Mouse (Mus musculus): Measurements from ENCODE around the gene Yrdc. TPM values are rescaled to one million over a fixed set of nuclear protein-coding genes. Genes with fewer than 3 reads are reported as not detected.

Gene Yrdc
- polyA plus RNA-seq, 1 experiment: 25.5 TPM

DNA sequence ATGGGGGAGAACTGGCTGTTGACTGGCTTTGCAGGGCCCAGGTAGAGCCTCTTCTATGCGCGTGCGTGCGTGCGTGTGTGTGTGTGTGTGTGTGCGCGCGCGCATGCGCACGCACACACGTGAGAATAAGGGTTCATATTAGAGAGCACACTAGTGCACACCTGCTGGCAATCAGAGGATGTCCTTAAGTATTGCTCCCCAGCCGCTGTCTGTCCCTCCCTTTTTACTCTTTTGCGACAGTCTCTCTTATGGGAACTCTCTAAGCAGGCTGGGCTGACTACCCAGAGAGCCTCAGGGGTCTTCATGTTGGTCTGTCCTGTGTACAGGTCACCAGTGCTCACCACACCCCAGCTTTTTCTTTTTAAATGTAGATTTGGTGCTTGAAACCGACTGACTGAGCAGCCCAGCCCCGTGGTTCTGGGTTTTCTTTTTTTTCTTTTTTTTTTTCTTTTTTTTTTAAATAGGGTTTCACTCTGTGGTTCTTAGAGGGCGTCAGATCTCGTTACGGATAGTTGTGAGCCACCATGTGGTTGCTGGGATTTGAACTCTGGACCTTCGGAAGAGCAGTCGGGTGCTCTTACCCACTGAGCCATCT is 25.0 kb upstream of the Yrdc start:
- TF ChIP-seq CTCF (IDR thresholded peaks at IDR 0.05; ENCODE audit: extremely low read depth, insufficient read depth, insufficient read length, insufficient replicate concordance) (no peak), POLR2A (IDR thresholded peaks at IDR 0.05; ENCODE audit: low read depth, low read length) (no peak)

GRCm38 (mm10) chr4:124829671-124830070 is 20.8 kb upstream of the Yrdc start:
- Histone ChIP-seq H3K27ac (ENCODE audit: insufficient read depth, low read length) (no peak overlapping the region), H3K27me3 (ENCODE audit: control insufficient read depth, insufficient read depth, low read length) (no peaks in the 10 kb centered on the region), H3K4me1 (ENCODE audit: control insufficient read depth, insufficient read depth, insufficient read length) (no peaks in the 10 kb centered on the region), H3K36me3 (ENCODE audit: control insufficient read depth, insufficient read depth, low read length) (peaks cover 35% of the 10 kb centered on the region), H3K4me3 (ENCODE audit: extremely low read depth, insufficient read depth, insufficient read length) (no peak overlapping the region)
- TF ChIP-seq CTCF (IDR thresholded peaks at IDR 0.05; ENCODE audit: extremely low read depth, insufficient read depth, insufficient read length, insufficient replicate concordance) (no peak), POLR2A (IDR thresholded peaks at IDR 0.05; ENCODE audit: low read depth, low read length) (no peak)
- DNase-seq (ENCODE audit: low read depth in 1 of 2, low spot score in 2 of 2): no peak
- 85% methylated on average over 5 of the region's 5 CpGs for WGBS

More for the DNA sequence above, 25.0 kb upstream of the Yrdc start:
- H3K27me3 ChIP-seq (ENCODE audit: control insufficient read depth, insufficient read depth, low read length): no peaks in the 10 kb centered on the region
- no peaks in the 10 kb centered on the region for H3K4me1 ChIP-seq (ENCODE audit: control insufficient read depth, insufficient read depth, insufficient read length)
- H3K36me3 ChIP-seq (ENCODE audit: control insufficient read depth, insufficient read depth, low read length): peaks cover 31% of the 10 kb centered on the region
- no peak overlapping the region for H3K4me3 ChIP-seq (ENCODE audit: extremely low read depth, insufficient read depth, insufficient read length)
- H3K27ac ChIP-seq (ENCODE audit: insufficient read depth, low read length): no peak overlapping the region
- 97% methylated on average over 21 of the region's 21 CpGs for WGBS
- no peak for DNase-seq (ENCODE audit: low read depth in 1 of 2, low spot score in 2 of 2)

GRCm38 (mm10) chr4:124832796-124833195 is 17.7 kb upstream of the Yrdc start:
- Histone ChIP-seq H3K4me1 (ENCODE audit: control insufficient read depth, insufficient read depth, insufficient read length) (no peaks in the 10 kb centered on the region), H3K27ac (ENCODE audit: insufficient read depth, low read length) (no peak overlapping the region), H3K4me3 (ENCODE audit: extremely low read depth, insufficient read depth, insufficient read length) (no peak overlapping the region), H3K36me3 (ENCODE audit: control insufficient read depth, insufficient read depth, low read length) (peaks cover 23% of the 10 kb centered on the region), H3K27me3 (ENCODE audit: control insufficient read depth, insufficient read depth, low read length) (no peaks in the 10 kb centered on the region)
- WGBS: 97% methylated on average over 10 of the region's 10 CpGs
- no peak for TF ChIP-seq POLR2A (IDR thresholded peaks at IDR 0.05; ENCODE audit: low read depth, low read length)
- no peak for TF ChIP-seq CTCF (IDR thresholded peaks at IDR 0.05; ENCODE audit: extremely low read depth, insufficient read depth, insufficient read length, insufficient replicate concordance)
- DNase-seq (ENCODE audit: low read depth in 1 of 2, low spot score in 2 of 2): no peak

GRCm38 (mm10) chr4:124838035-124838700 is 12.3 kb upstream of the Yrdc start:
- Histone ChIP-seq H3K4me1 (ENCODE audit: control insufficient read depth, insufficient read depth, insufficient read length) (no peaks in the 10 kb centered on the region), H3K4me3 (ENCODE audit: extremely low read depth, insufficient read depth, insufficient read length) (no peak overlapping the region), H3K36me3 (ENCODE audit: control insufficient read depth, insufficient read depth, low read length) (peaks cover 16% of the 10 kb centered on the region), H3K27me3 (ENCODE audit: control insufficient read depth, insufficient read depth, low read length) (no peaks in the 10 kb centered on the region), H3K27ac (ENCODE audit: insufficient read depth, low read length) (no peak overlapping the region)
- 92% methylated on average over 14 of the region's 14 CpGs for WGBS
- DNase-seq (ENCODE audit: low read depth in 1 of 2, low spot score in 2 of 2): no peak
- no peak for TF ChIP-seq POLR2A (IDR thresholded peaks at IDR 0.05; ENCODE audit: low read depth, low read length)
- TF ChIP-seq CTCF (IDR thresholded peaks at IDR 0.05; ENCODE audit: extremely low read depth, insufficient read depth, insufficient read length, insufficient replicate concordance): no peak

- TF ChIP-seq CTCF (IDR thresholded peaks at IDR 0.05; ENCODE audit: extremely low read depth, insufficient read depth, insufficient read length, insufficient replicate concordance) (no peak), POLR2A (IDR thresholded peaks at IDR 0.05; ENCODE audit: low read depth, low read length) (no peak)
- Histone ChIP-seq H3K27me3 (ENCODE audit: control insufficient read depth, insufficient read depth, low read length) (no peaks in the 10 kb centered on the region), H3K36me3 (ENCODE audit: control insufficient read depth, insufficient read depth, low read length) (peaks cover 12% of the 10 kb centered on the region), H3K27ac (ENCODE audit: insufficient read depth, low read length) (no peak overlapping the region), H3K4me3 (ENCODE audit: extremely low read depth, insufficient read depth, insufficient read length) (no peak overlapping the region), H3K4me1 (ENCODE audit: control insufficient read depth, insufficient read depth, insufficient read length) (no peaks in the 10 kb centered on the region)
- 100% methylated on average over 1 of the region's 1 CpGs for WGBS
- DNase-seq (ENCODE audit: low read depth in 1 of 2, low spot score in 2 of 2): no peak
Observed at GRCm38 (mm10) chr4:124840998-124841397, 9.5 kb upstream of the Yrdc start.

GRCm38 (mm10) chr4:124843493-124843892 is 7.0 kb upstream of the Yrdc start:
- Histone ChIP-seq H3K4me3 (ENCODE audit: extremely low read depth, insufficient read depth, insufficient read length) (no peak overlapping the region), H3K36me3 (ENCODE audit: control insufficient read depth, insufficient read depth, low read length) (peaks cover 9% of the 10 kb centered on the region), H3K27ac (ENCODE audit: insufficient read depth, low read length) (no peak overlapping the region), H3K27me3 (ENCODE audit: control insufficient read depth, insufficient read depth, low read length) (no peaks in the 10 kb centered on the region), H3K4me1 (ENCODE audit: control insufficient read depth, insufficient read depth, insufficient read length) (no peaks in the 10 kb centered on the region)
- peak; percentile 70; the same call in 1 of the 2 replicates for TF ChIP-seq CTCF (IDR thresholded peaks at IDR 0.05; ENCODE audit: extremely low read depth, insufficient read depth, insufficient read length, insufficient replicate concordance)
- TF ChIP-seq POLR2A (IDR thresholded peaks at IDR 0.05; ENCODE audit: low read depth, low read length): no peak
- 81% methylated on average over 11 of the region's 11 CpGs for WGBS
- peak in 1 of 2 experiments; percentile 42 for DNase-seq (ENCODE audit: low read depth in 1 of 2, low spot score in 2 of 2)

- DNase-seq (ENCODE audit: low read depth in 1 of 2, low spot score in 2 of 2): peak; percentile 26 to 74
- Histone ChIP-seq H3K4me1 (ENCODE audit: control insufficient read depth, insufficient read depth, insufficient read length) (peaks cover 12% of the 10 kb centered on the region), H3K36me3 (ENCODE audit: control insufficient read depth, insufficient read depth, low read length) (peaks cover 1% of the 10 kb centered on the region; the same call in 1 of the 2 replicates), H3K27ac (ENCODE audit: insufficient read depth, low read length) (no peak overlapping the region), H3K27me3 (ENCODE audit: control insufficient read depth, insufficient read depth, low read length) (no peaks in the 10 kb centered on the region), H3K4me3 (ENCODE audit: extremely low read depth, insufficient read depth, insufficient read length) (no peak overlapping the region)
- 20% methylated on average over 8 of the region's 8 CpGs for WGBS
- TF ChIP-seq POLR2A (IDR thresholded peaks at IDR 0.05; ENCODE audit: low read depth, low read length) (no peak), CTCF (IDR thresholded peaks at IDR 0.05; ENCODE audit: extremely low read depth, insufficient read depth, insufficient read length, insufficient replicate concordance) (peak; percentile 94)
Observed at GRCm38 (mm10) chr4:124847573-124847972, 2.9 kb upstream of the Yrdc start.
